Mouse (Mus musculus): ENCODE measurements around the gene Folr1.

Gene Folr1

GRCm38 (mm10) chr7:101870629-101871028 is at the start of gene Folr1:
Folr1 (minus strand) TSS chr7:101870788.
- DNase-seq (ENCODE audit: low spot score in 2 of 2) = no peak

GRCm38 (mm10) chr7:101918071-101918470 is 47.5 kb upstream of the Folr1 start:
- DNase-seq (ENCODE audit: low spot score in 2 of 2) = peak; percentile 49 to 78

GRCm38 (mm10) chr7:101911982-101912381 is 41.4 kb upstream of the Folr1 start:
- DNase-seq (ENCODE audit: low spot score in 2 of 2) = no peak

GRCm38 (mm10) chr7:101910138-101910537 is 39.5 kb upstream of the Folr1 start:
- DNase-seq (ENCODE audit: low spot score in 2 of 2) = no peak

GRCm38 (mm10) chr7:101908367-101908766 is 37.8 kb upstream of the Folr1 start:
- no peak for DNase-seq (ENCODE audit: low spot score in 2 of 2)

- no peak for DNase-seq (ENCODE audit: low spot score in 2 of 2)
These were observed 36.1 kb upstream of the Folr1 start for GRCm38 (mm10) chr7:101906696-101907095.

GRCm38 (mm10) chr7:101906287-101906681 is 35.7 kb upstream of the Folr1 start, which contains the start of gene Tomt:
Tomt (minus strand) TSS chr7:101906359.
- DNase-seq (ENCODE audit: low spot score in 2 of 2) = no peak

GRCm38 (mm10) chr7:101905561-101906286 is 35.1 kb upstream of the Folr1 start, which contains the start of gene Lamtor1:
Lamtor1 (plus strand) TSS chr7:101905904.
- peak; percentile 99 for DNase-seq (ENCODE audit: low spot score in 2 of 2)

GRCm38 (mm10) chr7:101902846-101903245 is 32.3 kb upstream of the Folr1 start:
- DNase-seq (ENCODE audit: low spot score in 2 of 2) = no peak

GRCm38 (mm10) chr7:101901969-101902368 is 31.4 kb upstream of the Folr1 start:
- DNase-seq (ENCODE audit: low spot score in 2 of 2) = peak in 1 of 2 experiments; percentile 55

GRCm38 (mm10) chr7:101900331-101901097 is 29.9 kb upstream of the Folr1 start:
- no peak for DNase-seq (ENCODE audit: low spot score in 2 of 2)

GRCm38 (mm10) chr7:101896104-101897066 is 25.8 kb upstream of the Folr1 start:
- peak; percentile 95 for DNase-seq (ENCODE audit: low spot score in 2 of 2)

GRCm38 (mm10) chr7:101895695-101896094 is 25.1 kb upstream of the Folr1 start:
- no peak for DNase-seq (ENCODE audit: low spot score in 2 of 2)

GRCm38 (mm10) chr7:101888460-101888859 is 17.9 kb upstream of the Folr1 start:
- DNase-seq (ENCODE audit: low spot score in 2 of 2) = no peak

GRCm38 (mm10) chr7:101886274-101886673 is 15.7 kb upstream of the Folr1 start:
- DNase-seq (ENCODE audit: low spot score in 2 of 2) = no peak

- no peak for DNase-seq (ENCODE audit: low spot score in 2 of 2)
These were observed 13.6 kb upstream of the Folr1 start for GRCm38 (mm10) chr7:101884160-101884559.

GRCm38 (mm10) chr7:101882413-101883154 is 12.0 kb upstream of the Folr1 start:
- no peak for DNase-seq (ENCODE audit: low spot score in 2 of 2)

- no peak for DNase-seq (ENCODE audit: low spot score in 2 of 2)
These were observed 10.3 kb upstream of the Folr1 start for GRCm38 (mm10) chr7:101880855-101881254.

GRCm38 (mm10) chr7:101875978-101876377 is 5.4 kb upstream of the Folr1 start:
- no peak for DNase-seq (ENCODE audit: low spot score in 2 of 2)

- DNase-seq (ENCODE audit: low spot score in 2 of 2) = no peak
These were observed 708 bp upstream of the Folr1 start for GRCm38 (mm10) chr7:101871296-101871695.

GRCm38 (mm10) chr7:101869163-101869500 is 1.5 kb downstream of the Folr1 start:
- DNase-seq (ENCODE audit: low spot score in 2 of 2) = no peak
